Mouse (Mus musculus) forebrain, embryonic 12.5 days (tissue): ENCODE results near the gene Tmod1. TPM values are rescaled to one million over a fixed set of nuclear protein-coding genes. Genes with fewer than 3 reads are reported as not detected.

Experiments
- ATAC-seq: fragments of 200-750 bp; cut with Nextera tagmentation; 2 replicates; pipeline ENCODE4 v1.8.0; 2017; ENCODE audit warnings: moderate TSS enrichment; ENCODE audit not compliant: low FRiP score
- H3K27ac ChIP-seq: fragments of 300-500 bp; sonication (generic); 2 replicates; pipeline ENCODE4 v1.5.1; 2016; ENCODE audit warnings: mild to moderate bottlenecking
- H3K27me3 ChIP-seq: fragments of 300-500 bp; sonication (generic); 2 replicates; pipeline ENCODE4 v1.6.1; 2016; ENCODE audit warnings: mild to moderate bottlenecking
- H3K36me3 ChIP-seq: fragments of 300-500 bp; sonication (generic); replicated peaks from 2 replicates; pipeline ENCODE4 v1.6.1; 2016; ENCODE audit warnings: mild to moderate bottlenecking
- H3K4me1 ChIP-seq: fragments of 300-500 bp; sonication (generic); 2 replicates; pipeline ENCODE4 v1.6.1; 2016
- H3K4me2 ChIP-seq: fragments of 300-500 bp; sonication (generic); 2 replicates; pipeline ENCODE4 v1.6.1; 2016; ENCODE audit warnings: mild to moderate bottlenecking, moderate library complexity
- H3K4me3 ChIP-seq: fragments of 300-500 bp; sonication (generic); replicated peaks from 2 replicates; pipeline ENCODE4 v1.5.1; 2016; ENCODE audit warnings: mild to moderate bottlenecking
- H3K9ac ChIP-seq: fragments of 300-500 bp; sonication (generic); 2 replicates; pipeline ENCODE4 v1.6.1; 2016; ENCODE audit warnings: mild to moderate bottlenecking
- H3K9me3 ChIP-seq: fragments of 300-500 bp; sonication (generic); 2 replicates; pipeline ENCODE4 v1.6.1; 2016
- WGBS: fragments of 180-500 bp; shearing (Covaris S2); methylation state at CpG from one replicate; pipeline ENCODE4 v1.1.7; 2016; 5-methylcytosine and 5-hydroxymethylcytosine counted together
- polyA plus RNA-seq: library from polyadenylated mRNA; unstranded; fragments of >200 nt; fragmentation: Nextera tagmentation; extraction: Ambion mirVana; gene quantifications from 2 replicates; pipeline ENCODE4 v1.2.1, GENCODE M21; 2016

The Tmod1 gene
- polyA plus RNA-seq, 1 experiment from 2014 or later: 1.1 TPM

DNA sequence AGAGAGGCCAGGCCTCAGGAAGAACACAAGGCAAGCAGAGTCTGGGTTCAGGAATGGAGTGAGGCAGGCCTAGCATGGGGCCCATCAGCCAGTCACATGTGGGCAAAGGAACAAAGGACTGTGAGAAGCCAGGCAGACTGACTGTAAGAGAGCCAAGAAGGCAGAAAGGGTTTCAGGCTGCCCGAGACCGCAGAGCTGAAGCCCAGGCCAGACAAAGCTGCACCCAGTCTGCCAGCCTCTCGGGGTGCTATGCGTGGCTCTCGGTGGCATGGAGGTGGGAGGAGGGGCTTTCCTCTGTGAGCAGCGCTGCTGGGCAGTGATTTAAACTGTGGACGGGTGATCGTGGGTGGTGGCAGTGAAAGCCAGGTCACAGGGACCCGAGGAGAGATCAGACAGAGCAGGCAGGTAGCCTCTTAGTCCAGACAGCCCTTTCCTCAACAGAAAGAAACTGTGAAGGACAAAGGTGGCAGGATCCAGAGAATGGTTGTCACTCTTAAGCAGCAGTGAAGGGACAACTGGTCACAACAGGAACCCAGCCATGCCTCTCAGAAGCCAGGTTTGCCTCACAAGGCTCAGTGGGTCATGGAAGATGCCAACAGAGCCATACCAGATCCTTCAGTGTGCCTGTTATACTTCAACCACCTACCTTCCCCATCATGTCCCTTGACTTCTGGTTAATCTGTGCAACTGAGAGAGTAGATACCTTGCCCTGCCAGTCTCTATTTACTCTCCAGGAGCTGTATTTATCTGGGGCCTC is 45.9 kb downstream of the Tmod1 start:
- no peaks in the 10 kb centered on the region for H3K36me3 ChIP-seq
- no peaks in the 10 kb centered on the region for H3K9me3 ChIP-seq
- ATAC-seq: no peak
- WGBS: 53% methylated on average over 9 of the region's 9 CpGs
- H3K9ac ChIP-seq: no peak overlapping the region
- H3K27ac ChIP-seq: no peak overlapping the region
- peaks cover 5% of the 10 kb centered on the region; the same call in 1 of the 2 replicates for H3K4me1 ChIP-seq
- H3K27me3 ChIP-seq: no peaks in the 10 kb centered on the region
- H3K4me3 ChIP-seq: no peak overlapping the region
- H3K4me2 ChIP-seq: no peak overlapping the region

DNA sequence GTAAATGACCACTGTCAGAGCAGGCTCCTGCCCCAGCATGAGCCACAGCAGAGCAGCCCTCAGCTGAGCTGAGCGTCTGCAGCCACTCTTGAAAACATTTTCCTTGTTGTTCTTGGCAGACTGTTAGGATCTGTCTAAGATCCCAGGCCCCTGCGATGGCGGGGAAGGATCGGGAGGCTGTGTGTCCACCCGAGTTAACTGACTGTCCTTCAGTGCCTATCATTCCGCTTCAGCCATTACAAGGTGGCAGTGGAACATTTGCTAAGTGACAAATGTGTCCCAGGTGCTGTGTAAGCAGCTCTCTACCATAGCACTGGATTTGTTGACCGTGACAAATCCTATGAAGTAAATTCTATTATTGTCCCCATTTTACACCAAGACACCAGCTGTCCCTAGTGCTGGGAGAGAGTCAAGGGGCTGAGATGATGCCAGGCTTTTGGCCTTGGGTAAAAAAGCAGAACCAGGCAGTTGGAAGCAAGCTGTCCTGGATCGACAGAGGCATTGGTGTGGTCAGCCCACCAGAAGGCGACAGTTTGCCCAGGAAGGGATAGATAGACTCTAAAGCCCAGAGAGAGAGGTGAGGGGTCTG is 46.6 kb downstream of the Tmod1 start:
- H3K27me3 ChIP-seq: no peaks in the 10 kb centered on the region

DNA sequence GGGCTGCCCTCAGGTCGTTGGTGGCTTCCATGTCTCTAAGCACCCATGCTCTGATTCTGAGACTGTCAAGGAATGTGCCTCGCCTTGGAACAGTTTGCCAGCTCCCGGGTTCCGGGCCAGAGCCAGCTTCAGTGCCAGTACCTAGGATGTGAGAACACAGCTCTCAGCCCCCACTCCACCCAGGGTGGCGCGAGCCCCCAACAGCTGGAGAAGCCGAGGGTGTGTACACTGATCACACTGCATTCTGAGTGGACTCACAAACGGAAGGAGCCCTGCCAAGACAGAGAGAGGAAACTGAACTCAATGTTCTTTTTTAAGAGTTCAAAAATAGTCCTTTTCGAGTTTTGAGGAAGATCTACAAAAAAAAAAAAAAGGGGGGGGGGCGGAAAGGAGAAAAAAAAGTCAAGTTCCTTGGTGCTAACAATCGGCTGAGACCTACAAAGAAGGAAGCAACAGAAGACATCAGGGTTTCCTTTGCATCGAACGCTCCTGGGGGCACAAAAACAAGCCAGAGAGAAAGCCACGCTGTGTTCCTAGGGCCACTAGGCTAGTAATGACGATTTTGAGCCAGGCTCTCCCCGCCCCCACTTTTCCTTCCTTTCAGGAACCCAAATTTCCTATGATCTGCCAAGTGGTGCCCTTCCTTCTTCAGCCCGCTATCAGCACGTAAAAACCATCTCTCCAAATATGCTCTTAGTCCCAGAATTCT is 48.1 kb downstream of the Tmod1 start:
- no peak overlapping the region for H3K9ac ChIP-seq
- H3K4me3 ChIP-seq: no peak overlapping the region
- H3K27me3 ChIP-seq: no peaks in the 10 kb centered on the region
- no peak for ATAC-seq
- no peak overlapping the region for H3K27ac ChIP-seq
- peaks cover 9% of the 10 kb centered on the region; the same call in 1 of the 2 replicates for H3K4me1 ChIP-seq
- H3K9me3 ChIP-seq: no peaks in the 10 kb centered on the region
- 80% methylated on average over 18 of the region's 18 CpGs for WGBS
- no peak overlapping the region for H3K4me2 ChIP-seq
- no peaks in the 10 kb centered on the region for H3K36me3 ChIP-seq

More for the DNA sequence above, 46.6 kb downstream of the Tmod1 start:
- Histone ChIP-seq H3K4me1 (peaks cover 5% of the 10 kb centered on the region; the same call in 1 of the 2 replicates), H3K4me3 (no peak overlapping the region), H3K9me3 (no peaks in the 10 kb centered on the region), H3K36me3 (no peaks in the 10 kb centered on the region), H3K4me2 (no peak overlapping the region), H3K27ac (no peak overlapping the region), H3K9ac (no peak overlapping the region)
- ATAC-seq: no peak
- WGBS: 74% methylated on average over 9 of the region's 9 CpGs

DNA sequence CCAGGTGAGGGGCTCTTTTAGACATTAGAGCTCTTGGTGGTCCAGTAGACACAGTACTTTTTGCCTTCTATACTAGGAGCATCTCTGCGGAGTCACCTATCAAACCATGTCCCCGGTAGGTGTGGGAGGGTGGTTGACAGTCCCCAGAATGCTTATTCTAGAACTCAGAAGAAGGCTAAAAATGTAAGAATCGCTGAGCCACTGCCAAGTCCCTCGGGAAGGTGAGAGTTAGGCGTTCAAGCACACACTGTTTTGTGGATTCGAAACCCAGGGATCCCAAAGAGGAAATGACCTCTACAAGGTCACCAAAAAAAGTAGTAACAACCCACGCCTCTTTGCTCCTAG is 48.7 kb downstream of the Tmod1 start:
- H3K36me3 ChIP-seq: no peaks in the 10 kb centered on the region
- WGBS: 86% methylated on average over 7 of the region's 7 CpGs
- no peak overlapping the region for H3K4me2 ChIP-seq
- peaks cover 9% of the 10 kb centered on the region; the same call in 1 of the 2 replicates for H3K4me1 ChIP-seq
- H3K4me3 ChIP-seq: no peak overlapping the region
- H3K9me3 ChIP-seq: no peaks in the 10 kb centered on the region
- H3K27me3 ChIP-seq: no peaks in the 10 kb centered on the region
- no peak overlapping the region for H3K9ac ChIP-seq
- no peak for ATAC-seq
- H3K27ac ChIP-seq: no peak overlapping the region

DNA sequence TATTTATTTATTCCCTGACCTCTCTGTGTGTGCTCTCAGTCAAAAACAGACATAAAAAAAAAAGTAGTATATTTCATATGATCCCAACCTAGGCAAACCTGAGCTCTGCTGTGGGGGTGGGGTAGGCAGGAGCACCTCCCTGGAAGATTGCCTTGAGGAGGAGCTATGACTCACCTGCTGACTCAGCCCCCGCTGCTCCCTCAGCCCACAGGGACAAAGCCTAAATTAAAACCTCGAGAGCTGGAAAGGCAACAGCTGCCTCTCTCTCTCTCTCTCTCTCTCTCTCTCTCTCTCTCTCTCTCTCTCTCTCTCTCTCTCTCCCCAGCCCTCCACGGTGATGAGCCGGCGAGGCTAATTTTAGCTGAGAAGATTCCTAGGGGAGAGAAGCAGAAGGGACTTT is 49.1 kb downstream of the Tmod1 start:
- ATAC-seq: no peak

DNA sequence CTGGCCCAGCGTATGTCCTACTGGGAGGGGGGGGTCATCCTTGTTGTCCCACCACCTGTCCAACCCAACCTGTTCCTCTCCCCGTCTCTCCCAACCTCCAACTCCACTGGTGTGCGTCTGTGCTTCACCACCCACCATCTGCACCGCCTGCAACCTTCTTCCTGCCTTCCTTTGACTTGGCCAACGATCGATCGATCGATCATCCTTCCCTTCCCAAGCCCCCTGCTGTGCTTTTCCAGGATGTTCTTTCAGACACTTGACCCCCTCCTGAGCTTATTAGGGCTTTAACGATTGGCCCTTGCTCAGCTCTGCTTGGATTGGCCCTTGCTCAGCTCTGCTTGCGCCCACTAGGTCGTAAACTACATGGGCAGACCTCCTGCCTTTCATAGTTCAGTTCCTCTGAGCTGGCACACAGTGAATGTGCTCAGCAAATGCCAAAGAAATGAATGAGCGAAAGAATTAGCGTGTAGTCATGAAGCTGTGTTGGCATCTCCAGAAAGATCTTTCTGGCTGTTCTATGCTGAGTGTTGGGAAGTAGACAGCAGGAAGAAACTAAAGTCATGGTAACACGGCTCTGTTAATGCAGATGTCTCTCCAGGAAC is 50.9 kb downstream of the Tmod1 start:
- Histone ChIP-seq H3K4me2 (no peak overlapping the region), H3K9ac (no peak overlapping the region), H3K9me3 (no peaks in the 10 kb centered on the region), H3K36me3 (no peaks in the 10 kb centered on the region), H3K27me3 (no peaks in the 10 kb centered on the region), H3K4me3 (no peak overlapping the region), H3K27ac (no peak overlapping the region), H3K4me1 (peaks cover 9% of the 10 kb centered on the region; the same call in 1 of the 2 replicates)
- ATAC-seq: no peak
- 84% methylated on average over 14 of the region's 14 CpGs for WGBS

More for the DNA sequence above, 49.1 kb downstream of the Tmod1 start:
- Histone ChIP-seq H3K27ac (no peak overlapping the region), H3K9me3 (no peaks in the 10 kb centered on the region), H3K36me3 (no peaks in the 10 kb centered on the region), H3K27me3 (no peaks in the 10 kb centered on the region), H3K9ac (no peak overlapping the region), H3K4me3 (no peak overlapping the region), H3K4me2 (no peak overlapping the region), H3K4me1 (peaks cover 9% of the 10 kb centered on the region; the same call in 1 of the 2 replicates)
- 50% methylated on average over 5 of the region's 5 CpGs for WGBS

DNA sequence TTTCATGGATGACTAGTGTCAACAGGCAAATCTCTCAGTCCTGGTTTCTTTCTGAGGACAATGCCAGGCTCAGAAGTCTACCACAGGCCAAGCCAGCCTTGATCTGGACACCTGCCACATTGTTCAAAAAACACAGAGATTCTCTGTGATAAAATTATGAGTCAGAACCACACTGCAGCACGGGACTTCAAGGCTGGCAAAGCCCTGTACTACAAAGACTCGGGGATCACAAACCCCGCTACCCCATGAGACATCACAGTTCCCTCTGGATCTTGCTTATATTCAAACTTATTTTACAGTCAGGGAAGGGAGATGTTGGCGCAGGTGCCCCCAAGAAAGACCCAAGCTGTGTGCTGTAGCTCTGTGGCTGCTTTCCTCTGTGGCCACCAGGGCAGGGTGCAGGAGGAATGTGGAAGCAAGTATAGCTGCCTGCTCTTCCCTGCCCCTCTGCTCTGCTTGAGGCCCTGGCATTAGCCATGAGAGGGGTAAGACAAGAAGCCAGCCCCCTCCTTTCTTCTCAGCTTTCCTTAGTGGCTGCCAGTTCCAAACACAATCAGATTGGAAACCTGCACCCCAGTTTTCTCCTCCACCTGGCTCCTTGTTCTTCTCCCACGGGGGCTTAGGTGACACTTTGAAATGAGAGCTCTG is 53.8 kb downstream of the Tmod1 start:
- no peaks in the 10 kb centered on the region for H3K36me3 ChIP-seq
- H3K27ac ChIP-seq: no peak overlapping the region
- no peak for ATAC-seq
- H3K27me3 ChIP-seq: no peaks in the 10 kb centered on the region
- H3K4me3 ChIP-seq: no peak overlapping the region
- H3K4me1 ChIP-seq: 0 out of 2 replicates have a peak, but pooled peaks cover 5% of the 10 kb centered on the region
- WGBS: 87% methylated on average over 5 of the region's 5 CpGs
- no peak overlapping the region for H3K4me2 ChIP-seq
- no peak overlapping the region for H3K9ac ChIP-seq
- no peaks in the 10 kb centered on the region for H3K9me3 ChIP-seq

DNA sequence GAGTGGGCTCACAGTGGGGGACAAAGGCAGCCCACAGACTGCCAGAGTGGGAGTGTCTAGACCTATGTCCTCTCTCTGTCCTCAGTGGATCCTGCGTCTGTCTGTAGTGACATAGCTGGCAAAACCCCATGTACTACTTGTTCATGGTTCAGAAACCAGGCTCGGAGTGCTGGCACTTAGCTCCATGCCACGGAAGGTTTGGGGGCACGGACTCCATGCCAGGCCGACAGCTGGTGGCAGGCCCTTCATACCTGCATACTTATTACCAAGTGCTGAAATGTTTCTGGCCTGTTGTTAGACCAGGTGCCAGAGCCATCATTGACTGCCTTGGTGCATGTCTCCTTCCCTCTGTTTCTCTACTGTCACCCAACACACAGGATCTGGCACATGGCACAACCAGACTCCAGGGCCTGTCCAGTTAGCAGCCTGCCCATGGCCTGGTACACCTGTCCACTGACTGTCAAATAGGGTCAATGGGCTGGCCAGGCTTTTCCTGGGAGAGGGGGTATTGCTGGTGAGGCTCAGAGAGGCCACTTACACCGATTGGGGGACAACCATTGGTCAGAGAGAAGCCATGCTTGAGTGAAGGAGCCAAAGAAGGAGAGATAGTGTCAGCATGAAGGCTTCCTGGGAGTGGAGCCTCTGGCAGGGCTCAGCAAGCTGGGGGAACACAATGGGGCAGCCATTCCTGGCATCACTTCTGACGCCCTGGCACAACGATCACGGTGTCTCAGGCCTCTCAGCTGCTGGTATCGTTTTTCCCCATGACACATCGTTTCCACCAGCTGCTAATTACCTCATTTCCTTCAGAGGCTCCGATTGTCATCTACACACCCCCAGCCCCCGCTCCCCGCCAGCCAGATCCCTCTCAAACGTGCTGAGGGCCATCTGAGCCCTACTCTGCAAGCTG is 56.4 kb downstream of the Tmod1 start:
- no peak overlapping the region for H3K4me3 ChIP-seq
- 0 out of 2 replicates have a peak, but pooled peaks cover 5% of the 10 kb centered on the region for H3K4me1 ChIP-seq
- no peak for ATAC-seq
- no peak overlapping the region for H3K27ac ChIP-seq
- 0 out of 2 replicates have a peak, but pooled peaks cover under 1% of the 10 kb centered on the region for H3K27me3 ChIP-seq
- 71% methylated on average over 15 of the region's 15 CpGs for WGBS
- no peaks in the 10 kb centered on the region for H3K36me3 ChIP-seq
- no peak overlapping the region for H3K9ac ChIP-seq
- H3K9me3 ChIP-seq: no peaks in the 10 kb centered on the region
- no peak overlapping the region for H3K4me2 ChIP-seq

DNA sequence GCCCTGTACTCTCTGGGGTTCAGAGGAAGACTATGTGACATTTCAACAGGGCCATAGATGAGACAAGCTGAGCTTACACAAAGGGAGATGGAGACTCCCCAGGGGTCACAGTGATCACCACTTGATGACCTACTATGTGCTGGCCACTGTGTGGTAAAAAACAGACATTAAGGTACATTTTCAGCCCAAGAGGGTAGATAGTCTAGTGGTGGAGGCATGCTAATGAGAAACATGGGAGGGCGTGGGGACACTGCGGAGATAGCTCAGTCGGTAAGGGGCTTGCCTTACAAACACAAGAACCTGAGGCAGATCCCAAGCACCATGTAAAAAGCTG is 57.1 kb downstream of the Tmod1 start:
- no peaks in the 10 kb centered on the region for H3K36me3 ChIP-seq
- H3K27me3 ChIP-seq: 0 out of 2 replicates have a peak, but pooled peaks cover 3% of the 10 kb centered on the region
- H3K27ac ChIP-seq: no peak overlapping the region
- ATAC-seq: no peak
- 89% methylated on average over 3 of the region's 3 CpGs for WGBS
- H3K4me3 ChIP-seq: no peak overlapping the region
- no peaks in the 10 kb centered on the region for H3K9me3 ChIP-seq
- H3K4me2 ChIP-seq: no peak overlapping the region
- 0 out of 2 replicates have a peak, but pooled peaks cover 5% of the 10 kb centered on the region for H3K4me1 ChIP-seq
- no peak overlapping the region for H3K9ac ChIP-seq

DNA sequence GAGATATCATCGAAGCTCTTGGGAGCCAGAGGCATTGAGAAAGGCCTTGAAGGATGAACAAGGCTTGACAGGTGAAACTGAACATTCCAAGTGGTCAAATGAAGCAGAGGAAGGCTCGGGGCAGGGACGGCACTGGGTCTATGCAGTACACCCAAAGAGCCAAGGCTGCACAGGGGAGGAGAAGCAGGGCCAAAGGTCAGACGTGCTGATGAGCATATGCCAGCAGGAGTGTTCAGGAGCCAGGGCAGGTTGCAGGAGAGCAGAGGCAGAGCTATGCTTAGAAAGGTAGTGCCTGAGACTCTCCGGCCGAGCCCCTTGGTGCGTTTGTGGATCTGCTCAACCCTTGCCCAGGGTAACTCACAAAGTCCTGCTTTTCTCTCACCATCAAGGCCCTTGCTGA is 57.8 kb downstream of the Tmod1 start:
- H3K4me2 ChIP-seq: no peak overlapping the region
- no peaks in the 10 kb centered on the region for H3K9me3 ChIP-seq
- no peaks in the 10 kb centered on the region for H3K36me3 ChIP-seq
- no peak overlapping the region for H3K4me3 ChIP-seq
- no peak overlapping the region for H3K9ac ChIP-seq
- no peak overlapping the region for H3K27ac ChIP-seq
- H3K4me1 ChIP-seq: peaks cover 10% of the 10 kb centered on the region; the same call in 1 of the 2 replicates
- H3K27me3 ChIP-seq: 0 out of 2 replicates have a peak, but pooled peaks cover 3% of the 10 kb centered on the region
- WGBS: 86% methylated on average over 7 of the region's 7 CpGs
- no peak for ATAC-seq

DNA sequence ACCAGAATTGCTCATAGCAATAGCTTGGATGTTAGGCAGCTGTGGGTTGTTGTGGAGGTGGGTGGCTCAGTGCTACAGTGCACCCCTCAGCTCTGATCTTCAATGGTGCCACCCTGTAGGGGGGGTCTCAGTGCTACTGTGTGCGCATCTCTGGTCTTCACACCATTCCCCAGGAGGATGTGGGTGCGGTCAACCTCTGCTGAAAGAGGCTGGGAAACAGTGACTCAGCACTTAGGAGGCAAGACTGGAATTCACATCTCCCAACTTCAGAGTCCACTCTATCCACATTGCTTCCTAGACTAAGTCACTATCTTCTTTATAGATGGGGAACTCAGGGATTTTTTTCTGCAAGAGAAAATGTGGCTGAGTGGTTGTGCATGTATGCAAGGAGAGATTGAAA is 58.9 kb downstream of the Tmod1 start:
- no peak overlapping the region for H3K9ac ChIP-seq
- H3K4me1 ChIP-seq: peaks cover 7% of the 10 kb centered on the region; the same call in 1 of the 2 replicates
- H3K4me3 ChIP-seq: no peak overlapping the region
- H3K36me3 ChIP-seq: no peaks in the 10 kb centered on the region
- 0 out of 2 replicates have a peak, but pooled peaks cover 3% of the 10 kb centered on the region for H3K27me3 ChIP-seq
- 91% methylated on average over 2 of the region's 2 CpGs for WGBS
- H3K27ac ChIP-seq: no peak overlapping the region
- no peaks in the 10 kb centered on the region for H3K9me3 ChIP-seq
- no peak overlapping the region for H3K4me2 ChIP-seq
- no peak for ATAC-seq
